Mouse (Mus musculus) embryo, embryonic 11.5 days (tissue): ENCODE results near the gene Abcc8.
"Not testable (repeated sequence)": the region's sequence is repeated elsewhere in the genome, so short reads cannot be mapped to it uniquely, and the experiment has no call there.

Experiments used
- DNase-seq: peaks from one replicate; pipeline ENCODE4 v3.0.0-alpha.2; 2012; ENCODE audit warnings: low read depth, low spot score

The Abcc8 gene

DNA sequence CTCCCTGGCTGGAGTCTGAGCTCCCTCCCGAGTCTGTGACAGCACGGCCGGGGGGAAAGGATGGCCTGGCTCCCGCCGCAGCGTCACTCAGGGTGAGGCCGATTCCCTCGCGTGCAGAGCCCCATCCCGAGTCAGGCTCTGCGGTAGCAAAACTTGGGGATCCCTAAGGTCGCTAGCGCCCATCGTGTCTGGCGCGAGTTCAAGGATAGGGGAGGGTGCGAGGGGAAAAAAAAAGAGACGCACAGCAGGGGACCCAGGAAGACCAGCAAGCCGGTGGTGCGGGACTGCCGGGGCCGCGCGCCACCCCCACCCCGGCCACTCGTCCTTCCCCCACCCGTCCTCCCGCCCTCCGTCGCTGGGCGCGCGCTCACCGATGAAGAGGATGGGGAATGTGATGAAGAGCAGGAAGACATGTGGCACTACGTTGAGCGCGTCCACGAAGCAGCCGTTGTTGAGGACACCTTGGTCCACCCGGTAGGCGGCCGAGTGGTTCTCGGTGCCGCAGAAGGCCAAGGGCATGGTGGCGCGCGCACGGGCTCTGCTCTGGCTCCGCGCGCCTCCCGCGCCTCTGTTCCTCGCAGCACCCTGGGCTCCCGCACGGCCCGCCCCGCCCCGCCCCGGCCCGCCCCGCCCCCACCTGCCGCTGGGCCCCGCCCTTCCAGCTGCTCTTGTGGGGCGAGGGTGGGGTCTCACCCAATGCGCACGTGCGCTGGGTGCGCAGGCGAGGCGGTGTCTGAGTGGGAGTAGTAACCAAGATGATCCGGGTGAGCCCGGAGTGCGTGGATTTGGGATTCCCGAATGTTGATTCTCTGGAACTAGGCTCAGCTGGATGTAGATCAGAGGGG, at the start of gene Abcc8:
Gene Abcc8 (minus strand): TSS at position 603 of the 845 bp plus-strand sequence.
- DNase-seq, result no peak

DNA sequence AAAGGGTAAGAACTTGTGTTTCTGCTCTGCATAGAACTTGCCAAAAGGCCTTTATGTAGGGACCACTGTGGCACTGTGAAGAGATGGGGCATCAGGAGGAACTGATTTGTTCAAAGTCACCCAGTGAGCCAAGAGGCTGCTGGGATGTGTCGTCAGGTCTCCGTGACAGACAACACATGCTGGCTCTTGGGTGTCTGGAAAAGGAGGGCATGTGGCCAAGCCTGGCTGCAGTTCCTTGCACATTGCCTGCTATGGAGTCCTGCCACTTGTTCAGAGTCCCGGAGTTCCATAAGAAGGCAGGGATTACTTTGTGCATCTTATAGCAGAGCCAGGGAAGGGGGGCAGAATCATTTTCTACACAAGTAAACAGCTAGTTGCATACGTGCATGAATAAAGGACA, 47.1 kb upstream of the Abcc8 start:
- DNase-seq, result no peak

DNA sequence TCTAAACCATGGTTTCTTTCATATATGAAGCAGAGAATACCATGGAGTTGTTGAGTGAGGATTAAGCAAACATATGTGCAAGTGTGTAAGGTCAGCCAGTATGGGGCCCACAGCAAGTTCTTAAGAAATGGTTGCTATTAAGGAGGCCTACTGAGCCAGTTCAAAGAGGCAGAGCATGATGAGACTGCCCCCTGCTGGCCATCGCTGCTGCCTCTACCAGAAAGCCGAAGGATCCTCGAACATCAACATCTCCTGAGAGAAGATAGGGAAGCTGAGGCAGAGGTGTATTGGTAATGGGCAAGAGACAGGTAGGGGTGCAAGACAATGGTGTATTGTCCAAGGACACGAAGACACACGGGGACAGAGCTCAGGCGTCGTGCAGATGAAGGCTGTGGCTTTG, 46.4 kb upstream of the Abcc8 start:
- peak; percentile 22 for DNase-seq

DNA sequence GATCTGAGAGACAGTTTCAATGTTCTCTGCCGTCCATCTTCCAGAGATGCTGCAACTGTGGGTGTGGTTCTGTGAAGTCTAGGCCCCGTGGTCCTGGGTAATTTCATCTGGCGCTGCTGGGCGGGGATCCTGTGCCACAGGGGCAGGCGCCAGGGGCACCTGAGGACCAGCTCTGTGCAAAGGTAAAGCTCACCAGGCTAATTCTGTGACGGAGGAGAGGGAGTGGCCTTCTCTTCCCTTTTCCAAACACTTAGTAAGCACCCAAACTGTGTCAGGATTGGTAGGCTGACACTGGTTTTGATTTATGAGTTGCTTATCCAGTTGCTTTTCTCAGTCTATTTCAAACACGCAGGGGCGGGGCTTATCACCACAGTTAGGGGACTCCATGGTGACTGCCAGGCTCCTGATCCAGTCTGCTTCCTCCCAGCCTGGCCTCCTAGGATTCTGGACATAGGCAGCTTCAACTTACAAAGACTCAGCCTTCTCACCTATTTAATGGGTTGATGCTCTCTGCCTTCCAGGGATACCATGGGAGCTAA, 40.8 kb upstream of the Abcc8 start:
- DNase-seq, result no peak

DNA sequence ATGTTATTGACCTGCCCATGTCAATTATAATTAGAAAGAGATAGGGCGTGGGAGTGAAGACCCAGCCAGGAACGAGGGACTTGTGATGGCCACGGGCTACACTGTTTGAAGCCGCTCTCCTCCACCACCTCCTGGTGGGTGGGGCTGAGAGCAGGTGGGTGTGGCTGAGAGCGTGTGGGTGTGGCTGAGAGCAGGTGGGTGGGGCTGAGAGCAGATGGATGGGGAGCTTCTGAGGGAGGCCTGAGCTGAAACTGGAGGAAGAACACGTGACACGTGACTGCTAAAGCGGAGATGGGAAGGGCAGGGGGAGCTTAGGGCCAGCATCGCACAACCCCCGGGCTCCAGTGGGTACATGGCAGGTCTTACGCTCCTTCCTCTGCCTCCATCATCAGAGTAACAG, 38.6 kb upstream of the Abcc8 start:
- peak; percentile 27 for DNase-seq

DNA sequence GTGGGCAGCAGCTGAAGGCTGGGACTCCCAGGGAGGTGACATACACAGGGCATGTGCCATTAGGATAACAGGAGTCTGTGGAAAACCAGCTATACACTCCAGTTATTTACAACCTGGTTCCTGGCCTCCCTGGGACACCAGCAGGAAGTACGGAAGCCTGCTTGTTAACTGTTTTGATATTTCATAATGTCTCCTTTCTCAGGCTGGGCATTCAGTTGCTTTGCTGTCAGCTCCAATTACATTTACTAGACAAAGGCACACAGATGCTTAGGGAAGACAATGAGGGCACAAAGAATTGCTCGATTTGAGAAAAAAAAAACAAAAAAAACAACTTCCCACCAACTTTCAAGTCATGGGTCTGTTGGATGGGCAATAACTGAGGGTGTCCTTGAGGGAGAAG, 36.6 kb upstream of the Abcc8 start:
- DNase-seq, result no peak

DNA sequence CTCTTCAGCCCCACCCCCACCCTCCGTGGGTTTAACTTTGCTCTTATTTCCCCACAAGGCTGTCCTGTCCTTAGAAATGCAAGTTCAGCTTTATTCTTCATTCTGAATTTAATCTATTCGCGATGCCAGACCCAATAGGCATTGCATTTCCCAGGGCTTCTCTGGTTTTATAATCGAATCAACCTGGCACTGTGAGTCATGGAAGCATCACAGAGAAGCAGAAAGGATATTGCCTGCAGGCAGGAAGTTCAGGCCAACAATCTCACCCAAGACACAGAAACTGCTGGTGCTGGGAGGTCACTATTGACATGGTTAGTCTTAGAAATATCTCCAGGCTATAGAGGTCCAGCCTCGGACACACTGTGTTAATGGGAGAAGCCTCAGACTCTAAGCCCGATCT, 30.4 kb upstream of the Abcc8 start:
- DNase-seq, result no peak

DNA sequence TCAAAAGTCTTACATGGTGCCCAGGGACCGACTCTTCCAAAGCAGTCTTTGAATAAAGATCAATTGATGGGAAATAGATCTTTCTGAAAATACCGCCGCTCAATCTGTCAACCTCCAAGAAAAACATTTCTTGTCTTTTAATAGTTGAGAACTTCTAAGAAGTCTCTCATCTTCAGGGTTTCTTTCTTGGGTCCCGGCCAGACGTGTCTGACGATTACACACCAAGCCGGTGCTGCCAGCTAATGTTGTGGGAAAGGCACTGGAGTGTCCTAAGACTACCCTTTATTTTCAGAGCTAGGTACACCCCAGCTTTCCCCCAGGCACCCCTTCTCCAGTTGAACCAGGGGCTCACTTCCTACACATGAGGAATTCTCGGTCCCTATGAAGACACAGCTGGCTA, 28.3 kb upstream of the Abcc8 start:
- DNase-seq, result no peak

DNA sequence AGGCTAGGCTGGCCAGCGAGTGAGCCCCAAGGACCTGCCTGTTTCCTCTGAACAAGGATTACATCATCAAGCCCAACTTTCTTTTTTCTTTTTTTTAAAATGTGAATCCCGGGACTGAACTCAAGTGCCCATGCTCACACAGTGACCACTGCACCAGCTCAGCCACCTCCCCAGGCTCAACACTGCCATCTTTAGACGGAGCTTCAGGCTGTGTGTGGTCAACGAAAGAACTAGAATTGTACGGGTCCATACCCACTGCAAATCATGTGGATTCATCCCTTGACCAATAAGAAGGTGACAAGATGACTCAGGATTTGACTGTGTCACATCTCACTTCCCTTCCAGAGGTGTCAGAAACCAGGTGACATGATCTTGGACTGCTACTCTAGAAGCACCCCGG, 24.9 kb upstream of the Abcc8 start:
- DNase-seq, result no peak

DNA sequence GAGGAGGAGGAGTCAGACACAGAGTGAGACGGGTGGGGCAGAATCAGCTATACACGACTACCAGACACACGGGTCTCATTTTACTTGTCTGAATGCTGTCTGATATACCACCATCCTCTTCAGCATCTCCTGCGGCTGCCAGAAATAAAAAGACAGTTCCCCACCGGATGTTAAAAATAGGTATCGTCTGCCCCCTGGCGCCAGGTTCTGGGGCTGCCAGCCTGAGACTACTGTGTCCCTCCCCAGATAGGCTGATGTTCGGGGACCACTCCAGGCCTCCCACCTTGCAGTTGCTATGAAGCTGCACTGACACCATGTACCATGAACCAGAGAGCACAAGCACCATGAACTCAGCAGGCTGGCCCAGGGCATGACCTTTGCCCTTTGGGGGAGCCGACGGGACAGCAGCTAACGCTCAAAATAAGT, 24.2 kb upstream of the Abcc8 start:
- DNase-seq, result no peak

DNA sequence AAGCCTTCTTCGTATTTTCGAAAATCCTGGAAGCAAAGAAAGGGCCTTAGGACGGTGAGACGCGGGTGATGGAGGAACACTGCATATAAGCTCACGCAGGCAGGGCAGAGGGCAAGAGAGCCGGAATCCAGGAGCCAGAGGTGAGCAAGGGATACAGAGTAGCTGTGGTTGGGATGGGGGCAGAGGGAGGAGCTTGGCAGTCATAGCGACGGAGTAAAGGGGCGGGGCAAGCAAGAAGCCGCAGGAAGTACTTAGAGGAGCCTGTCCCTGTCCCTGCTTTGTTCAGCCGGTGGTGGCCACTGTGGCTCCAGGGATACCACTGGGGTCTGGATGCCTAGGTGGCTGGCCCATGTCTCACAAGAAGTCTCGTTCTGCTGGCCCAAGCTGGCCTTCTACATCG, 21.8 kb upstream of the Abcc8 start:
- DNase-seq, result no peak

DNA sequence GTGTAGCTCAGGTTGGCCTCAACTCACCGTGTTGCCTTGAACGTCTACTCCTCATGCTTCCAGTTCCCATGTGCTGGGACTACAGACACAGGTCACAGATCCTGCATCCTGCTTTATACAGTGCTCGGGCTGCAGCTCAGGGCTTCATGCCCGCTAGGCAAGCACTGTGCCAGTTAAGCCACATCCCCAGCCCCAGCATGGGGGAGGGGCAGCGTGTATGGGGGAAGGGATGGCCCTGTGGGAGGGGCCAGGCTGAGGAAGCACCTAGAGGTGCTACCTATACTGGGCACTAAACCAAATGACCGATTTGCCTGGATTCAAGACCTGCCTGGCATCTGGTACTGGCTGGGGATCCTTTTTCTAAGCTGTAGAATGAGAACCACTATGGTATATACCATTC, 20.2 kb upstream of the Abcc8 start:
- DNase-seq, result no peak

DNA sequence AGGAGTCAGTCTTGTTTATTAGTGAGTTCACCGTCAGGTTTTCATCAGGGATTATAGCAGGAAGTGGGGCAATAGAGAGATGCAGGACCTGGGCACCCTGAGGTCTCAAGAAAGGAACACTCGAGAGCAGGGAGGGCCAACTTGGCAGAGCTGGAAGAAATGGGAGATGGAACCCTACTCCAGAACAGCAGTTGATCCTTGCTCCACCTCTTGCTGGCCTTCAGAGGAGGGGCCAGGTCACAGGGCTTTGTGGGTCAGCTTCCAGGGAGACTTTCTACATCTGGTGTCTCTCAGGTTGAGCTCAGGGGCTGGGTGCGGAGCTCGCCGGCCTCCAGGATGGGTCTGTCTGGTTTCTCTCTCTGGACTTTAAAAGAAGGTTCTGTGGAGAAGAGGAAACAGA, 15.5 kb upstream of the Abcc8 start:
- no peak for DNase-seq

DNA sequence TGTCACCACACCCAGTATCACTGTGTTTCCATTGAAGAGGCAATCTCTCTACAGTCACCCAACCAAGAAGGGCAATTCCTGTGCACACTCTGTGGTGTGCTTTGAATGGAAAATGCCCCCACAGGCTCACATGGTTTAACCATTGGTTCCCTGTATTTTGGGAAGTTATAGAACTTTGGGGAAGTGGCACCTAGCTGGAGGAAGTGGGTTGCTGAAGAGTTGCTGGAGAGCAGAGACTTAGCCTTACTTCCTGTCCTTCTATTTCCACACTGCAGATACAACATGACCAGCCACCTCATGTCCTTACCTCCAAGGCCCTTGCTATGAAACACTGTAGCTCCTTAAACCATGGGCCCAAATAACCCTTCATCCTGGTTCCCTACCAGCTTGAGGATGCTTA, 4.4 kb upstream of the Abcc8 start:
- no peak for DNase-seq

DNA sequence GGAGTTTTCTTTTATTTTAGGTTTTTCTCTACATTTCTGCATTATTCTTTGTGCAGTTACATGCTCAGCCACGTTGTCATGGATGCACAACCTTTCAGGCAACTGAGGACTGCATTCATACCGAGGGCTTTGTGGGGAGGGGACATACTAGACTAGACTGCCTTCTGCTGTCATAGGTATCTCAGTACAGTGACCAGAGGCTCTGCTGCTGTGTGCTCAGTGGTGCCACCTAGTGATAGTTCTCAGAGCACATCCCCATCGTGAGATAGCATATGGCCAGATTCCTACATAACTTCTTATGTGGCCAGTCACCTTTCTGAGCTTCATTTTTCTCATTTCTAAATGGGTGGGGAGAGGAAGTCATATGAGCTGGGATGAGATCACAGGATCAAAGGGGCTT, 1.8 kb upstream of the Abcc8 start:
- DNase-seq, result peak; percentile 46

DNA sequence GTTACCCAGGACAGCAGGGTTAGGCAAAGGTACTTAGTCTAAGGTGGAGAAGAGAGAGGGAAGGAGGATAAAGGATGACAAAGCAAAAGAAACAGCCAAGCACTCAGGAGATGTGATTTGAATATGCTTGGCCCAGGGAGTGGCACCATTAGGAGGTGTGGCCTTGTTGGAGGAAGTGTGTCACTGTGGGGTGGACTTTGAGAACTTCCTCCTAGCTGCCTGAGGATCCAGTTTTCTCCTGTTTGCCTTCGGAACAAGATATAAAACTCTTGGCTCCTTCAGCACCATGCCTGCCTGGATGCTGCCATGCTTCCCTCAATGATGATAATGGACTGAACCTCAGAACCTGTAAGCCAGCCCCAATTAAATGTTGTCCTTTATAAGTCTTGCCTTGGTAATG, 10.9 kb downstream of the Abcc8 start:
- DNase-seq, result not testable (repeated sequence)

DNA sequence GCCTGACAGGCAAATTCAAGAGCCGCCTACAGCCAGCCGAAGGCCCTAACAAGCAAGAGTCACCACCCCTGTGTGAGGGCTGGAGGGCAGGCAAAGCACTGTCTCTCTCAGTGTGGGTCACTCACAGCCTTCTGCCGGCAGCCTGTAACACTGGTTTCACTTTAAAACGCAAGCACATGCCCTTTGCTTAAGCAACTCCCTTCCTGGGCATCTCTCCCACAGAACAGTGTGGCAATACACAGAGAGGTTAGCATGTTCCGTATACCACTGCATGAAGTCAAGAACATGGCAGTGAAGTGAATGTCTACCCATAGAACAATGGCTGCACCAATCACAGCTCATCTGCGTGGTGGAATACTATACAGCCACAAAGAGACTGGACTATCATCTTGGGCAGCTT, 11.4 kb downstream of the Abcc8 start:
- no peak for DNase-seq

DNA sequence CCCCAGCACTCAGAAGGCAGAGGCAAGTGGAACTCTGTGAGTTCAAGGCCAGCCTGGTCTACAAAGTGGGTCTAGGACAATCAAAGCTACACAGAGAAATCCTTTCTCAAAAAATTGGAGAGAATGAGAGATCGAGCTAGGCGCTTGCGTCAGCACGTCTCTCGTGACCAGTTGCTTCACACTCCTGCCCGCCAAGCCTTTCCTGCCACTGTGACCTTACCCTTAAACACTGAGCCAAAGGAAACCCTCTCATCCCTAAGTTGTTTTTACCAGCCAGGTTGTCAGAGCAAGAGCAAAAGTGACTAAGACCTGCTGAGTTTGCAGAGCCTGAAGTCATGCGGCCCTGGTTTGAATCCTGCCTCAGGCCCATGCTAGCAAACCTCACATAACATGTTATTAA, 11.9 kb downstream of the Abcc8 start:
- no peak for DNase-seq

DNA sequence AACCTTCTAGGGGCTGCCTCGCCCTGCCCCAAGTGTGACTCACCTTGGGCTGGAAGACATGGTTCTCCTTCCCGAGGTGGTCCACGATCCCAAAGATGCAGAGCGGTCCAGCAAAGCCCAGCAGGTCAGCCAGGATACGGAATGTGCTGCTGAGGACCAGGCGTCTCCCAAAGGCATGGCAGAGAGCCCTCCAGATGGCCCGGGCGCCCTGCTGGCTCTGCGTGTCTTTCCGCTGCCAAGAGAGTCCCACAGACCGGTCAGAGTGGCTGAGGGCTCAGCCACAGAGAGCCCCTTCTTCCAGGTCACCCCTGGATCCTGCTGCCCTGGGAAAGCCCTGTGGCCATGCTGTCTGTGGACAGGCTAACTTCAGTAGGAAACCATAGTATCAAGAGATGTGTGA, 14.0 kb downstream of the Abcc8 start:
- DNase-seq, result no peak

DNA sequence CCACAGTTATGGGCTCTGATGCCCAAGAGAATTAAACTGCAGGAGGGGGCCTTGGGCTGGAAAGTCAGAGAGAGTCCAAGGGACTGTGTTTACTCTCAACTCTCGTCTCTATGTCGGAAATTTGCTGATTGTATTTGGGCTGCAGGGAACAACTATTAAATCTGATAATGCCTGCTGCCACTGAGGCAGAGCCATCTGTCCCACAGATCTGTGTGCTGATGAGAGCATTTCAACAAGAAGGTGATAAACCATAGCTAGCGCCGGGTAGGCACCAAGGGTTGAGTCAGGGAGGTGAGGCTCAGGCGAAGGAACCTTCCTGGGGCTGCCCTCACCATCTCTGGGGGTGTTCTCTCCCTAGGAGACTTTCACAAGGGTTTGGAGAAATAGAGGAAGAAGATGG, 17.1 kb downstream of the Abcc8 start:
- no peak for DNase-seq

DNA sequence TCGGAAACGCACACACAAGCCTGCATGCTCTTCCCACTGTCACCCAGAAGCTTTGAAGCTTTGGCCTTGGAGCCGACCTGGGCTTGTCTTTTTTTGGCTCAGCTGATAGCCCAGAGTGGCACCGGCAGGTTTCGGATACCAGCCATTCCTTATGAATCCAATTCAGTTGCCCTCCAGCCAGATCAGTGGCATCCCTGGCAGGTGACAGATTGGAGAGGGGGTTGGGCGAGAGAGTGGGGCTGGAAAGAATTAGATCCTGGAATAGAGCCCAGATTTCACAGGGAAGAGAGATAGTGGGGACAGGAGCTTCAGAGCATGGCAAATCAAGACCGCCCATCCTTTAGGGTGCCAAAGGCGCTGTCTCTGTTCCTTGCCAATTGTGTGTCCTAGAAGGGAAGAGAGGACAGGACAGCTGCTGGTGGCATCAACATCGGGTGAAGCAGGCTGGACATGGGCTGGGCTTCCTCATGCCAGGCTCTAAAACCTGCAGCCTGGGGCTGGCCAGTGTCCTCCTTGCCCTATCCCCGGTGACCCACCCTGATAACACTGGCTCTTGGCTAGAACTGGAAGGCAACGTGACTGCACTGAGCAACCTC, 17.6 kb downstream of the Abcc8 start:
- DNase-seq, result no peak

DNA sequence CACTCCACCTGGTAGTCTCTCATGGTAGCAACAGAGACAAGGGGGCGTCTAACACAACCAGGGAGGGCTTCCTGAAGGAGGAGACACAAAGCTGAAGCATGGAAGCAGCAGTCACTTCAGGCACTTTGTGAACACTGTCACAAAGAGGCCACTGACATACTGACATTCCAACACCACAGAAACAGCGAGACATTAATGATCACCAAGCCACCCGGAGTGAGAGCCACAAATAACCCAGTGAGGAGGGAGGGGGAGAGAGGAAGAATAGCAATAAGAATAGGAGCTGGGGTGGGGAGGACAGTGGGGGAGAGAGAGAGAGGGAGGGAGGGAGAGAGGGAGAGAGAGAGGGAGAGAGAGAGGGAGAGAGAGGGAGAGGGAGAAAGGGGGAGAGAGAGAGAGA, 18.2 kb downstream of the Abcc8 start:
- no peak for DNase-seq

DNA sequence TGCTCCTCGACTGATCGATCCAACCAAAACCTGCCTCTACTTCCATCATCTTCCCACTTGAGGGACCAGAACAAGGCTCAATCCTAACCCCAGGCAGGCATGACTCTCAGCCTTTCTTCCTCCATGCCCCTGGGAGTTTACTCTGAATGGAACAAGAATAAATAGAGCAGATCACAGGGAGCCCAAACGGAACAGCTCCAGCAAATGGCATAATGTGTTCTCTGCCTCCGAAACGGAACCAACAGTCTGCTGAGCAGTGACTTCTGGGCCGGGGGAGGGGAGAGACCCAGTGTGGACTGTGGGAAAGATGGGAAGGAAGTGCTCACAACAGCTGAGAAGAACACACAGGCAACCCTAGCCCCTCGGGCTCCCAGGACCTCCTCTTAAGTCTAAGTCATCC, 22.1 kb downstream of the Abcc8 start:
- DNase-seq, result no peak
